Mouse (Mus musculus): Measurements from ENCODE around the gene Ripply3.

Ripply3 gene

DNA sequence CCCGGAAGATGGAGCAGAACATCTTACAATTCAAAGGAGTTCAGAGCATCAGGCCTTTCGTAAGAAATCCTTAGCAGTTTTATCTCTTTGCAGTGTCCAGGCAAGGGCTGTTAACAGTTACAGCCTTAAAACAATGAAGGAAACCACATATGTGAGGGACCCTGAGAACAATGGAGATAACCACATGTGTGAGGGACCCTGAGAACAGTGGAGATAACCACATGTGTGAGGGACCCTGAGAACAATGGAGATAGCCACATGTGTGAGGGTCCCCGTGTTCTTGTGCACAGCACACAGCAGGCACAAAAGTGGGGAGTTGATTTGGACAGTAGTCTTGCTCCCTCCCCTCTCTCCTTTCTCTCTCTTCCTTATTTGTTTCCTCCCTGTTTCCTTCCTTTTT lies 29.9 kb downstream of the Ripply3 start:
- DNase-seq (ENCODE audit: low spot score in 2 of 2), result no peak

GRCm38 (mm10) chr16:94360578-94361350 lies 32.5 kb downstream of the Ripply3 start:
- DNase-seq (ENCODE audit: low spot score in 2 of 2), result no peak

GRCm38 (mm10) chr16:94362174-94362873 lies 34.1 kb downstream of the Ripply3 start:
- peak in 1 of 2 experiments; percentile 37 for DNase-seq (ENCODE audit: low spot score in 2 of 2)

DNA sequence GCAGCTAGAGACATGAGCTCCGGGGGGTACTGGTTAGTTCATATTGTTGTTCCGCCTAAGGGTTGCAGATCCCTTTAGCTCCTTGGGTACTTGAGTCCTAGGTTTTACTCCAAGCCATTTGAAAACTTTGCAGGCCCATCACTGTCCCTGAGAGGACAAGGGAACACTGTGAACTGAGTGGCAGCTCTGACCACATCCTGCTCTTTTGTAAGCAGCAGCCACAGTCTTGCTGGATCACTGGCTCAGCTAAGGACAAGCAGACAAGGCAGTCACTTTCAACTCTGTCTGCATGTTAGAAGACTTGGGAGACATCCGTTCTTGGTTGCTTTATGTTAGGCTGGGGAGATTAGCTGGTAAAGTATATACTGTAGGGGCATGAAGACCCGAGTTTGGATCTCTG lies 35.6 kb downstream of the Ripply3 start:
- DNase-seq (ENCODE audit: low spot score in 2 of 2), result no peak

DNA sequence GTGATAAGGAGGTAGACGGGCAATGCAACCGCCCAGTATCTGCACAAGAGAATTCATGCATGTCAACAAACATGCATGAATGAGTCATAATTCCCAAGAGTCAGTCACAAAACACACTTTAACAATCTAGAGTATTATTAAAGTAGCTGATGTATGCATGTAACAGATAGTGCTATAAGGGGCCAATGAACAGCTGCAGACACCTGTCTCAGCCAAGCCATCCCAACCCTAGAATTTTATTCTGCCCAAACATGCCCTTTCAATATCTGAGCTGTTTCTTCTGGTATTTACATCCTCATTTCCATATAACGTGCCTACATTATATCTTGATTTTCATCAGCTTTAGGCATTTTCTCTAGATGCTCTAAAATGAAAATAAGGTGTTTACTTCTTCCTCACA lies 37.2 kb downstream of the Ripply3 start:
- DNase-seq (ENCODE audit: low spot score in 2 of 2), result no peak

- DNase-seq (ENCODE audit: low spot score in 2 of 2), result no peak
These were observed 41.5 kb downstream of the Ripply3 start for GRCm38 (mm10) chr16:94369596-94370172.

DNA sequence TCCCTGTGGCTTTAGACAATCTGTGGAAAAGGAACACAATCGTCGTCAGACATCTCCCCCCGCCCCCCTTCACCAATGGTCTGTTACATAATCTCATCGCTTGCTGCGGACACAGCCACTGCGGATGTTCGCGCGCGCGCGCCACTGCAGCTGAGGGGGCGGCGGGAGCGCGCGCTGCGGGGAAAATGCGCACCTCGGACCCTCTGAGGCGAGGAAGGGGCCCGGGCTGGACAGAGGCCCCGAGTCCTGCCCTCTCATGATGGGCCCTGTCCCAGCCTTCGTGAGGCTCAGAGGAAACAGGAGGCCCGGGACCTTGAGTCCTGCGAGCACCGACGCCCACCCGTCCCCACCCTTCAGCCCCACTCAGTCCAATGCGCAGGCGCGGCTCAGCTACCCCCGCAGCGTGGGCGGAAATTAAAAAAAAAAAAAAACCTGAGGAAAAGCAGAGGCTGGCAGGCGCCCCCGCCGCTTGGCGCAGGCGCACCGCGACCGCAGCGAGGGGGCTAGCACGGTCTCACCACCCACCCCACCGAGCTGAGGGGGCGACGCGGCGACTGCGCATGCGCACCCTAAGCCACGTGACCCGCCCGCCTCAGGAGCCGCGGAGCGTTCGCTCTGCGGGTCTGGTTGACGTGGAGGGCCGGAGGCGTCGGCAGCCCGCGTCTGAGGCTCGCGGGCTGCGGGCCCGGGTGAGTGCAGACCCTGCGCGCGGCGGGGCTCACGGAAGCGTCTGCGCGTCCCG lies 42.1 kb downstream of the Ripply3 start, which contains the start of gene Ttc3:
Gene Ttc3 (plus strand): TSS at position 446 of the 742 bp plus-strand sequence.
- peak; percentile 94 to 95 for DNase-seq (ENCODE audit: low spot score in 2 of 2)

- DNase-seq (ENCODE audit: low spot score in 2 of 2), result peak in 1 of 2 experiments; percentile 69
These were observed 42.7 kb downstream of the Ripply3 start for GRCm38 (mm10) chr16:94370915-94371300.

DNA sequence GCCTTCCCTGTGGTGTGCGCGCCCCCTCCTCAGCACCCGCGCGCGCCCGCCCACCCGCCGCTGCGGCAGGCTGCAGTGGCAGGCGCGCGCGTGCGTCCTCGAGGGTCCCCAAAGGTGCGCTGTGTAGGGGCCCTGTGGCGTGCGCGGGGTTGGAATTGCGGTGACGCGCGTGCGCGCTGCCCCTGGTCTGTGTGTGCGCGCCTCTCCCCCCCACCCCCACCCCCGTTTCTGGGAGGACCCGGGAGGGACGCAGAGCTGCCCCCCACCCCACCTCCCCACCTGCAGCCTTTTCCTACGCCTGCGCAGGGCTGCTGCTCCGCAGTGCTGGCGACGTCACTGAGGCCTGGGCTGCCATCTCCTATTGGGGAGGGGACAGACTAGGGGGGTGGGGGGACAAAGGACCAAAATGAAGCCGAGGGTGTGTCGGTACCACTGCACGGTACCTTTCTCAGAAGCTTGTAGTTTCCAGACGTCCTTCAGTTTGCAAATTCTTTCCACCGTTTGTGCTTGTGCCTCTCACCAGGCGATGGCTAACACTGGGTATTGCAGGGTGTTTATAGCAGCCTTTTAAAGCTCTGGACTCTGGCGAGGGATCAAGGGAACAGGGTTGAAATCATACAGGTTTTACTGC lies 43.2 kb downstream of the Ripply3 start, which contains the start of gene Pigp:
Gene Pigp (minus strand): TSS at position 542 of the 631 bp plus-strand sequence.
- DNase-seq (ENCODE audit: low spot score in 2 of 2), result peak; percentile 57 to 62

DNA sequence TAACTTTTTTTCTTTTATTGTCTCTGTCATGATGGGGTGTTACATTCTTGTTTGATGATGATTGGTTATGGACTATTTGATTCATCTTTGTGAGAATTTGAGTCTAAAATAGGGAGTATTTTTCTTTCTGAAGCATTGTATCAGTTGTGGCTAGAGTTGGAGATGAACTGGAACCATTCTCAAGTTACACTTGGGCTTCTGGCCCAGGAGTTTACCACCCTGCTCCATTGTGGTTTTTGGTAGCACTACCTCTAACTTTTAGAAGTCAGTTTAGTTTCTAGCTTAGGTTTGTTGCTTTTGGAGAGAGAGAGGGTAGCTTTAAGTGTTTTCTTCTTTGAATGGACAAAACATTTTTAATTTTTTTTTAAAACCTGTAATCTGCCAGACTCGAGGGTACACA lies 51.2 kb downstream of the Ripply3 start:
- DNase-seq (ENCODE audit: low spot score in 2 of 2), result no peak

DNA sequence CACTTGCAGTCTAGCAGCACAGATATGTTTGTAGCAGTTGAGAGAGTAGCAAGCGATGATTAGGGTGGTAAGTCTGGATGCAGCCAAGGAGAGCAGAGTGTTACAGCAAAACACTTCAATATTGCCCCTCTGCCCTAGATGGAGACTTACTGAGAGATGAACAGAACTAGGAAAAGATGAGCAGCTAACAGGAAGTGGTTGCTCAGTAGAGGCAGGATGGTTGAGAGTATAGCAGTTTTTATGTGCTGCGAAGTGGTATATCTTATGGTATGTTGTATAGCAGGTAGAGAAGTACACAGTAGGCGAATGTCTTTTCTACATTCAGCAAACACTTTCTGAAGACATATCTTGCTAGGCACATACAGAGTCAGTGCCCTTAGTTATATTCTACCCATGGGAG lies 55.1 kb downstream of the Ripply3 start:
- DNase-seq (ENCODE audit: low spot score in 2 of 2), result no peak
